Mouse (Mus musculus): ENCODE measurements around the gene Rbl1. TPM values are rescaled to one million over a fixed set of nuclear protein-coding genes. Genes with fewer than 3 reads are reported as not detected.

The Rbl1 gene
- polyA plus RNA-seq (2014; fragmentation: Illumina TruSeq; extraction: RNeasy Lipid Tissue Mini Kit (QIAGEN cat#74804); ENCODE audit: low read depth, low replicate concordance): 15.5 TPM

GRCm38 (mm10) chr2:157204366-157205218 is at the start of gene Rbl1:
TSS of gene Rbl1 (minus strand) at chr2:157204534.

GRCm38 (mm10) chr2:157135014-157135413 is 69.3 kb downstream of the Rbl1 start, which contains the start of gene Samhd1:
TSS of gene Samhd1 (minus strand) at chr2:157135265.

Other genes with a start within 250 kb of the Rbl1 start
- gene Ndrg3, start 212.5 kb downstream of the Rbl1 start, polyA plus RNA-seq (2014; fragmentation: Illumina TruSeq; extraction: RNeasy Lipid Tissue Mini Kit (QIAGEN cat#74804); ENCODE audit: low read depth, low replicate concordance): 77.1 TPM
- 7.1 TPM for gene Dsn1, start 197.4 kb downstream of the Rbl1 start, polyA plus RNA-seq (2014; fragmentation: Illumina TruSeq; extraction: RNeasy Lipid Tissue Mini Kit (QIAGEN cat#74804); ENCODE audit: low read depth, low replicate concordance)
- gene Soga1, start 125.3 kb downstream of the Rbl1 start, polyA plus RNA-seq (2014; fragmentation: Illumina TruSeq; extraction: RNeasy Lipid Tissue Mini Kit (QIAGEN cat#74804); ENCODE audit: low read depth, low replicate concordance): 0.32 TPM
- 0.93 TPM for gene Tldc2, start 117.5 kb downstream of the Rbl1 start, polyA plus RNA-seq (2014; fragmentation: Illumina TruSeq; extraction: RNeasy Lipid Tissue Mini Kit (QIAGEN cat#74804); ENCODE audit: low read depth, low replicate concordance)
- 71.0 TPM for gene Samhd1, start 69.3 kb downstream of the Rbl1 start, polyA plus RNA-seq (2014; fragmentation: Illumina TruSeq; extraction: RNeasy Lipid Tissue Mini Kit (QIAGEN cat#74804); ENCODE audit: low read depth, low replicate concordance)
- gene Rpn2, start 74.5 kb upstream of the Rbl1 start, polyA plus RNA-seq (2014; fragmentation: Illumina TruSeq; extraction: RNeasy Lipid Tissue Mini Kit (QIAGEN cat#74804); ENCODE audit: low read depth, low replicate concordance): 137 TPM
- gene Mroh8, start 75.0 kb upstream of the Rbl1 start, polyA plus RNA-seq (2014; fragmentation: Illumina TruSeq; extraction: RNeasy Lipid Tissue Mini Kit (QIAGEN cat#74804); ENCODE audit: low read depth, low replicate concordance): not detected
- not detected for gene Ghrh, start 143.0 kb upstream of the Rbl1 start, polyA plus RNA-seq (2014; fragmentation: Illumina TruSeq; extraction: RNeasy Lipid Tissue Mini Kit (QIAGEN cat#74804); ENCODE audit: low read depth, low replicate concordance)
- gene Manbal, start 163.1 kb upstream of the Rbl1 start, polyA plus RNA-seq (2014; fragmentation: Illumina TruSeq; extraction: RNeasy Lipid Tissue Mini Kit (QIAGEN cat#74804); ENCODE audit: low read depth, low replicate concordance): 5.1 TPM
- 1.1 TPM for gene Src, start 213.9 kb upstream of the Rbl1 start, polyA plus RNA-seq (2014; fragmentation: Illumina TruSeq; extraction: RNeasy Lipid Tissue Mini Kit (QIAGEN cat#74804); ENCODE audit: low read depth, low replicate concordance)

Data from kidney, adult 10 weeks (tissue).